Mouse (Mus musculus) left cerebral cortex, adult 2 months (tissue): ENCODE measurements at regions not wholly inside any gene's neighbourhood (a gene's known extent, or its start where the extent isn't known, plus 50 kb on each side); places are given as distances from the start of the nearest gene placed in this dataset.
A peak's percentile ranks its signal among the peaks of the same experiment; 100 is the strongest.

Source experiments
- DNase-seq, 2 experiments: peaks; one replicate each; pipeline ENCODE4 v3.0.0; 2021 to 2022; ENCODE audit warnings: low spot score in 2 of 2, mixed read lengths in 1 of 2; ENCODE audit errors: extremely low spot score in 1 of 2
- H3K27ac ChIP-seq: fragments of 200-600 bp; 2 replicates; pipeline ENCODE4 v1.8.1; 2022
- H3K4me3 ChIP-seq: fragments of 200-600 bp; 2 replicates; pipeline ENCODE4 v1.8.1; 2022
- CTCF ChIP-seq: fragments of 200-600 bp; IDR thresholded peaks from 2 replicates; pipeline ENCODE4 v1.8.1; 2022; ENCODE audit warnings: antibody characterized with exemption, mild to moderate bottlenecking, moderate library complexity
- intact Hi-C: fragments of 180-260 bp; cut with DNase I; formaldehyde crosslinking; loops from one replicate; pipeline ENCODE4 v1.15.1; 2025

- no peak for DNase-seq
- Histone ChIP-seq H3K4me3 (no peak overlapping the region), H3K27ac (no peak overlapping the region)
- TF ChIP-seq CTCF: no peak
- intact Hi-C loops: no loop called here
Measured at GRCm38 (mm10) chr17:64229225-64229976, 102.3 kb downstream of the Pja2 start.

- no peak overlapping the region for H3K27ac ChIP-seq
- no peak for TF ChIP-seq CTCF
- intact Hi-C loops: no loop called here
- DNase-seq: no peak
- no peak overlapping the region for H3K4me3 ChIP-seq
Measured at GRCm38 (mm10) chr17:64214599-64214998, 117.1 kb downstream of the Pja2 start.

DNA sequence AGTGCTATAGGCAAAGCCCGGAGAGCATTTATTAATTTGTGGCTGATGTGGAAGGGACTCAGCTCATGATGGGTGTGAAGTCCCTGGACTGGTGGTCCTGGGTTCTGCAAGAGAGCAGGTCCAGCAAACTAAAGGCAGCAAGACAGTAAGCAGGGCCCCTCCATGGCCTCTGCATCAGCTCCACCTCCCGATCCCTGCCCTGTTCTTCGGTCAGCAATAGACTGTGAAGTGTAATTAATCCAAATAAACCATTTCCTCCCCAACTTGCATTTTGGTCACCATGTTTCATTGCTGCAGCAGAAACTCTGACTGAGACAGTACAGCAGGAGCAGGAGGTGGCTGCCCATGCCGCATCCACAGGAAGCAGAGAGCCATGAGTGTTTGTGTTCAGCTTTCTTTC, 118.5 kb downstream of the Pja2 start:
- no peak for TF ChIP-seq CTCF
- no peak overlapping the region for H3K27ac ChIP-seq
- DNase-seq: no peak
- intact Hi-C loops: no loop called here
- no peak overlapping the region for H3K4me3 ChIP-seq

DNA sequence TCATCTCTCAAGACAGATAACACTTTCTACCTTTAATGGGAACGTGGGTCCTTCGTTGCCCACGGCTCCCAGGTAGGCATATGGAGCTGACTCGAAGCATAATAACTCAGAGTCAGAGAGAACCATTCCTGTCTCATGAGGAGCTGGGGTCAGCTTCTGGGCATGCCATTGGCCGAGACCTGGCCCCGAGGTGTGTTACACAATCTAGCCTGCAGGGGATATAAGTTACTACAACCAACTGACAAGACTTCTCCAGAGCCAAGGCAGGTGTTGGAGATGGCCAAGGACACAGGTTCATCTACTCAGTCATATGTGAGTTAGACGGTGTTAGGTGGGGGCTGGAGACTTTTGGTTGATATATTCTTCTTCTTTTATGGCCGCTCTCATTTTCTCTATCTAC, 120.4 kb downstream of the Pja2 start:
- intact Hi-C loops: no loop called here
- DNase-seq: no peak
- Histone ChIP-seq H3K27ac (no peak overlapping the region), H3K4me3 (no peak overlapping the region)
- no peak for TF ChIP-seq CTCF

- no peak for DNase-seq
- no peak for TF ChIP-seq CTCF
- intact Hi-C loops: no loop called here
- Histone ChIP-seq H3K27ac (no peak overlapping the region), H3K4me3 (no peak overlapping the region)
Measured at GRCm38 (mm10) chr17:64210366-64210765, 121.3 kb downstream of the Pja2 start.

DNA sequence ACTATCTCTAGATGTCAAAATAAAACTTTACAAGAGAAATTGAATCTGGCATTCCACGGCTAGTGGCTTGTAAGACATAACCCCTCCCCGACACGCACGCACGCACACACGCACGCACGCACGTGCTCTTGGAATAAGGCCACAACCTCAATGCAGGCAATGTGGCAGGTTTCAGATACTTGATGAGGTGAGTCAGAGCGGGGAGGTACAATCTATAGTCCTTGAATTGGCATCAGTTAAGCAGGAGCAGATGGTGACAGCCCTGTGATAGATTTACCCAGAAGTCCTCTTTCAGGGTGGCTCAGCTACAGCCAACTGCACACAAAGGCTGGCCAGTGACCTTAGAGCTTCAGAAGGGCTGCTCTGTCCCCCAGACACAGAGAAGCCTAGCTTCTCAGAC, 122.1 kb downstream of the Pja2 start:
- Histone ChIP-seq H3K27ac (no peak overlapping the region), H3K4me3 (no peak overlapping the region)
- intact Hi-C loops: no loop called here
- TF ChIP-seq CTCF: no peak
- no peak for DNase-seq

GRCm38 (mm10) chr17:64208152-64208855, 123.4 kb downstream of the Pja2 start:
- Histone ChIP-seq H3K4me3 (no peak overlapping the region), H3K27ac (no peak overlapping the region)
- no peak for TF ChIP-seq CTCF
- DNase-seq: no peak
- intact Hi-C loops: no loop called here

GRCm38 (mm10) chr17:64206196-64206718, 125.5 kb downstream of the Pja2 start:
- intact Hi-C loops: no loop called here
- no peak overlapping the region for H3K27ac ChIP-seq

GRCm38 (mm10) chr17:64203611-64204010, 128.1 kb downstream of the Pja2 start:
- intact Hi-C loops: no loop called here
- no peak for TF ChIP-seq CTCF
- Histone ChIP-seq H3K27ac (no peak overlapping the region), H3K4me3 (no peak overlapping the region)
- peak in 1 of 2 experiments; percentile 5 for DNase-seq

More at GRCm38 (mm10) chr17:64206196-64206718, 125.5 kb downstream of the Pja2 start:
- TF ChIP-seq CTCF: no peak
- no peak for DNase-seq
- H3K4me3 ChIP-seq: no peak overlapping the region

- Histone ChIP-seq H3K4me3 (no peak overlapping the region), H3K27ac (no peak overlapping the region)
- no peak for TF ChIP-seq CTCF
- no peak for DNase-seq
- intact Hi-C loops: no loop called here
Measured at GRCm38 (mm10) chr17:64202248-64202647, 129.5 kb downstream of the Pja2 start.

DNA sequence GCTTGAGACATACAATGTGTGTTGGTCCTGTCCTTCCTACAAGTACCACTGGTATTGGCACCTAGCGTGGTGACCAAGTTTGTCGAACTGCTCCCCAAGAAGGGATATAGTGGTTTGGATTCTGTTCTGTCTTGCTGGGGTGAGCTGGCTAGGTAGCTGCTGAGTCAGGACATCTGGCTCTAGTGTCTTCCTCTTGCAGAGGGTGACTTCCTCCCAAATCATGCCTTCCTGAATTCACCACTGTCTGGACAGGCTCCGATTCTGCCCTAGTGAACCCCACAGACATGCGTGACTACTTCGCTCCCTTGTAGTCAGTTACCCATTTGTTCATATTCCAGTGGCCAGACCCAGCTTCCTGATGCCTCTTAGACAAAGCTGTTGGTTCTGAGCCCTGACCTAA, 130.1 kb downstream of the Pja2 start:
- DNase-seq: no peak
- Histone ChIP-seq H3K4me3 (no peak overlapping the region), H3K27ac (no peak overlapping the region)
- TF ChIP-seq CTCF: no peak
- intact Hi-C loops: no loop called here

DNA sequence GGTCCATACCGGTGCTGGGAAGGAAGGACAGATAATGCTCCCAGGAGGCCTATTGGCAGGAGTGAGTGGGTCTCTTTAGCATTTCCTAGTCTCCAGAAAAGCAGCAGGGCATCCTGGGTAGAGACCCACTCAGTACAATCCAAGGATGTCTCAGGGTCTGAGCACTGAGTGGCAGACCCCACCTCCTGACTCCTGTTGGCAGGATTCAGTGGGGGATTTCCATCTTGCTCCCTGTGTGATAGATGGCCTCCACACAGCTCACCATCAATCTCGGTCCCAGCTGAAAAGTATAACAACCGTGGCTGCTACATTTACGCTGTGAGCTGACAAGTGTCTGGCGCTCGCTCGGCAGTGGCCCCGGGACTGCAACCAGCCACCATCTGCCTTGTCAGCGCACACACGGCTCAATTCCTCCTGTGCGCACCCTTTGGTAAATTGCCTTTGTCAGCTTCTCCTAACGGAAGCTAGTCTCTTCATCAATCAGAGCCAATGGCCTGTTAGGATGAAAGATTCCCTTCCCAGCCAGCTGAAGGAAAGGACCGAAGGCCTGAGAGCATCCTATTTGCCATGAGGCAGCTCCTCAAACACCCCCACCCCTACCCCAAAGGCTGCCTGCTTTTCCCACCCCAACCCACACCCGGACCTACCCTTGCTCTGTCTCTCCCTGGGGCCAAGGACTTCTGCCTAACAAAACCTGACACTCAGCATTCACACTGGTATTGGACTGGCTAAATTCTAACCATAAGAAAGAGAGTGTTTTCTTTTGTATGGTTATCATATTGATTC, 131.4 kb downstream of the Pja2 start:
- no peak overlapping the region for H3K4me3 ChIP-seq
- TF ChIP-seq CTCF: no peak
- no peak for DNase-seq
- intact Hi-C loops: no loop called here
- no peak overlapping the region for H3K27ac ChIP-seq
